Mouse (Mus musculus) kidney, postnatal 0 days (tissue): Measurements from ENCODE around the gene Eya2. TPM values are rescaled to one million over a fixed set of nuclear protein-coding genes. Genes with fewer than 3 reads are reported as not detected.
A peak's percentile ranks its signal among the peaks of the same experiment; 100 is the strongest.

Experiments
- ATAC-seq: fragments of 200-750 bp; cut with Nextera tagmentation; replicated peaks from 2 replicates; pipeline ENCODE4 v1.8.0; 2017; ENCODE audit warnings: low read depth, moderate number of reproducible peaks, moderate TSS enrichment, moderate library complexity; ENCODE audit not compliant: low FRiP score
- DNase-seq: peaks from one replicate; pipeline ENCODE4 v3.0.0-alpha.2; 2016; ENCODE audit warnings: low spot score
- H3K27ac ChIP-seq: fragments of 300-500 bp; sonication (generic); 2 replicates; pipeline ENCODE4 v1.5.1; 2014; ENCODE audit warnings: mild to moderate bottlenecking
- H3K27me3 ChIP-seq: fragments of 300-500 bp; sonication (generic); 2 replicates; pipeline ENCODE4 v1.6.1; 2014; ENCODE audit warnings: low read length, mixed read lengths; ENCODE audit not compliant: insufficient read depth
- H3K36me3 ChIP-seq: fragments of 300-500 bp; sonication (generic); 2 replicates; pipeline ENCODE4 v1.6.1; 2014; ENCODE audit warnings: low read length, mixed read lengths; ENCODE audit not compliant: insufficient read depth
- H3K4me1 ChIP-seq: fragments of 300-500 bp; sonication (generic); replicated peaks from 2 replicates; pipeline ENCODE4 v1.6.1; 2014; ENCODE audit warnings: antibody characterized with exemption, low read length, mixed read lengths; ENCODE audit not compliant: insufficient read depth
- H3K4me2 ChIP-seq: fragments of 300-500 bp; sonication (generic); 2 replicates; pipeline ENCODE4 v1.6.1; 2014; ENCODE audit warnings: mild to moderate bottlenecking, low read length, moderate library complexity, mixed read lengths
- H3K4me3 ChIP-seq: fragments of 300-500 bp; sonication (generic); replicated peaks from 2 replicates; pipeline ENCODE4 v1.5.1; 2014; ENCODE audit warnings: low read depth, low read length
- H3K9ac ChIP-seq: fragments of 300-500 bp; sonication (generic); 2 replicates; pipeline ENCODE4 v1.6.1; 2014; ENCODE audit warnings: low read depth, low read length
- H3K9me3 ChIP-seq: fragments of 300-500 bp; sonication (generic); replicated peaks from 2 replicates; pipeline ENCODE4 v1.6.1; 2016; ENCODE audit warnings: low read length, inconsistent platforms, mixed read lengths
- CTCF ChIP-seq: IDR thresholded peaks from 2 replicates; pipeline ENCODE4 v1.5.1; 2016; ENCODE audit warnings: antibody characterized with exemption, low read depth, mild to moderate bottlenecking, moderate library complexity
- WGBS: fragments of 180-500 bp; shearing (Covaris S2); extraction: QIAGEN DNeasy Blood & Tissue Kit; methylation state at CpG from one replicate; pipeline ENCODE4 v1.1.7; 2014; 5-methylcytosine and 5-hydroxymethylcytosine counted together
- polyA plus RNA-seq: library from polyadenylated mRNA; unstranded; fragments of >200 nt; fragmentation: Nextera tagmentation; extraction: Ambion mirVana; gene quantifications from 2 replicates; pipeline ENCODE4 v1.2.1, GENCODE M21; 2015

Eya2 gene
- polyA plus RNA-seq, 1 experiment from 2014 or later, result 6.3 TPM

- no peak for DNase-seq
- Histone ChIP-seq H3K4me1 (no peaks in the 10 kb centered on the region), H3K27ac (no peak overlapping the region), H3K36me3 (peaks cover 67% of the 10 kb centered on the region), H3K4me2 (no peak overlapping the region), H3K4me3 (no peak overlapping the region), H3K9ac (no peak overlapping the region), H3K27me3 (no peaks in the 10 kb centered on the region), H3K9me3 (no peaks in the 10 kb centered on the region)
- ATAC-seq, result no peak
- no peak for TF ChIP-seq CTCF
- WGBS, result 94% methylated on average over 5 of the region's 5 CpGs
Observed at GRCm38 (mm10) chr2:165809091-165809490, 214.3 kb downstream of the Eya2 start.

GRCm38 (mm10) chr2:165809901-165810477 is 215.2 kb downstream of the Eya2 start:
- WGBS, result 86% methylated on average over 5 of the region's 5 CpGs

DNA sequence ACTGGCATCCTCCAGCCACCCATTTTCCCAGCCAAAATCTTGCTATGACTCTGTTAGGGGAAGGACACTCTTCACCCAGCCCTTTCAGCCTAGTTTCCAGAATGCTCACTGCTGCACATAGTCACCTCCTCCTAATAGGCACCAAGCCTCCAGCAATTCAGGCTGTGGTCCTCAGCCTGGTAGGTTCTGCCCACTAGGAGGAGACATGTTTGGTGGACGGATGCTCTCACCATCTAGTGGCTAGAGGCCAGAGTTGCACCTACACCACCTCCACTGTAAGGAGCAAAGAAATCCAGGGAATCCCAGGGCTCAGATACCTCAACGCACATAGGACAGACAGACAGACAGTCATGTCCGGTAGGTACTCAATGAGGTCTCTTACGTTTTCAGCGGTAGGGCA is 216.7 kb downstream of the Eya2 start:
- 57% methylated on average over 5 of the region's 5 CpGs for WGBS

More at GRCm38 (mm10) chr2:165809901-165810477, 215.2 kb downstream of the Eya2 start:
- Histone ChIP-seq H3K4me2 (no peak overlapping the region), H3K27me3 (no peaks in the 10 kb centered on the region), H3K36me3 (peaks cover 62% of the 10 kb centered on the region), H3K9ac (no peak overlapping the region), H3K4me1 (no peaks in the 10 kb centered on the region), H3K27ac (no peak overlapping the region), H3K9me3 (no peaks in the 10 kb centered on the region), H3K4me3 (no peak overlapping the region)
- no peak for ATAC-seq
- TF ChIP-seq CTCF, result no peak
- DNase-seq, result no peak

DNA sequence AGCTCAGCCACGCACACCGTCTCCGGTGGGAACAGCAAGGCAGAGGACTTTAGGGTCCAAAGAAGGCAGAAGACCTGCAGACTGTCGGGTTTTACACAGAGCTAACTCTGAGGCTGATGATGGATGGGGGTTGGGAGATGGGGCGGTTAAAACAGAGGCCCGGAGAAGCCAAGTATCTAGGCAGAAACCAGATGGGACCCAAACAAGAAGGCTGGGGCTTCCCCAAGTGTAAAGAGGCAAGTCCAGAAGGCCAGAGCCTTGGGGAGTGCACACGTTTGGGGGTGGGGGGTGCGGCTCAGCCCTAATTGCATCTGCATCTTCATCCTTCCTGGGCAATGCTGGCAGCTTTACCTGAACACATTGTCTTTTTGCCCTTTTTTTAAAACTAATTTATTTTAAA is 218.1 kb downstream of the Eya2 start:
- WGBS, result 64% methylated on average over 8 of the region's 8 CpGs
- H3K27me3 ChIP-seq, result no peaks in the 10 kb centered on the region
- TF ChIP-seq CTCF, result no peak
- H3K4me1 ChIP-seq, result no peaks in the 10 kb centered on the region
- no peak overlapping the region for H3K27ac ChIP-seq
- no peak overlapping the region for H3K4me3 ChIP-seq
- H3K9ac ChIP-seq, result no peak overlapping the region
- DNase-seq (no peak), ATAC-seq (no peak)
- H3K9me3 ChIP-seq, result no peaks in the 10 kb centered on the region
- H3K36me3 ChIP-seq, result peaks cover 57% of the 10 kb centered on the region
- H3K4me2 ChIP-seq, result no peak overlapping the region

More for the DNA sequence above, 216.7 kb downstream of the Eya2 start:
- ATAC-seq (peak; percentile 52; the same call in 1 of the 2 replicates), DNase-seq (peak; percentile 81)
- Histone ChIP-seq H3K9ac (no peak overlapping the region), H3K4me2 (no peak overlapping the region), H3K27me3 (no peaks in the 10 kb centered on the region), H3K36me3 (peaks cover 56% of the 10 kb centered on the region), H3K27ac (no peak overlapping the region), H3K4me3 (no peak overlapping the region), H3K9me3 (no peaks in the 10 kb centered on the region), H3K4me1 (no peaks in the 10 kb centered on the region)
- TF ChIP-seq CTCF, result peak; percentile 93

DNA sequence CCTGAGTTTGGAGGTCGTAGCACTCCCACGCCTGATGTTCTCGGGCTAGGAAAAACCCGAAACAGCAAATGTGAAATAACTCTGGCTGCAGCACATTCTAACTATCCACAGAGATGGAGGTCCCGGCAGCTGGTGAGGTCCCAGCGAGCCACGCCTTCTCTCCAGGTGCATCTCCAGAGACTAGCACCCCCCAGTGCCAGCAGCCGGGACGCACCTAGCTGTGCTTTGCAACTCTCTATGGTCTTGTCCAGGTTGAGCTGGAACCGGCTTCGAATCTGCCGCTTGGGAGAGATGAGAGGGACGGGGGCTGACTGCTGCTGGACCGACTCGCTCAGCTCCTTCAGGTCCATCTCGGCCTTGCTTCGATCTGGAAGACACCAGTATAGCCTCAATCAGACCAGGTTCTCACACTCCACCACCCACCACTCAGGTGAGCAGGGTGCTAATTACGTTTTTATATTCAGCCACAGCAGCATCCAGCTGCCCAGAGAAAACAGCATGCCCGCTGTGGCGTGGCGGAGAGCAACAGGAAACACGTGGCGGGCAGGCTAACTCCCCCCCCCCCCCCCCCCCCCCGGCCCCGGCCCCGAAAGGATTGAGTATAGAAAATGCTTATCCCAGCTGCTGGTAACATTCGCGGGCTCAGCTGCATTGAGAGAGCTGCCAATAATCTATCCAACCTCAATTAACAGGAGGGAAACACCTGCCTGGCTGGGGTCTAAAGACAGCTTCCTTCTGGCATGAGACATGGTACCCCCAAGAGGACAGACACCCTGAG is 220.5 kb downstream of the Eya2 start:
- Histone ChIP-seq H3K36me3 (peaks cover 51% of the 10 kb centered on the region), H3K9ac (no peak overlapping the region), H3K4me1 (no peaks in the 10 kb centered on the region), H3K9me3 (no peaks in the 10 kb centered on the region), H3K27me3 (no peaks in the 10 kb centered on the region), H3K4me2 (no peak overlapping the region), H3K27ac (no peak overlapping the region), H3K4me3 (no peak overlapping the region)
- ATAC-seq, result no peak
- WGBS, result 77% methylated on average over 25 of the region's 28 CpGs
- no peak for TF ChIP-seq CTCF
- no peak for DNase-seq

- WGBS, result 96% methylated on average over 10 of the region's 10 CpGs
Observed at GRCm38 (mm10) chr2:165817437-165817836, 222.6 kb downstream of the Eya2 start.

More at GRCm38 (mm10) chr2:165817437-165817836, 222.6 kb downstream of the Eya2 start:
- no peak overlapping the region for H3K4me2 ChIP-seq
- ATAC-seq (no peak), DNase-seq (no peak)
- no peaks in the 10 kb centered on the region for H3K27me3 ChIP-seq
- H3K27ac ChIP-seq, result no peak overlapping the region
- no peak overlapping the region for H3K9ac ChIP-seq
- TF ChIP-seq CTCF, result no peak
- H3K4me1 ChIP-seq, result no peaks in the 10 kb centered on the region
- no peaks in the 10 kb centered on the region for H3K9me3 ChIP-seq
- H3K36me3 ChIP-seq, result peaks cover 43% of the 10 kb centered on the region
- H3K4me3 ChIP-seq, result no peak overlapping the region
